Mouse (Mus musculus): ENCODE data around the gene Adgre5. TPM values are rescaled to one million over a fixed set of nuclear protein-coding genes. Genes with fewer than 3 reads are reported as not detected.
A peak's percentile ranks its signal among the peaks of the same experiment; 100 is the strongest.

Gene Adgre5
- polyA plus RNA-seq, 1 experiment from 2014 or later, result 64.0 TPM

- Histone ChIP-seq H3K36me3 (peaks cover 23% of the 10 kb centered on the region), H3K27me3 (no peaks in the 10 kb centered on the region), H3K27ac (no peak overlapping the region), H3K4me1 (peaks cover 17% of the 10 kb centered on the region), H3K4me2 (peak overlapping the region; percentile 80), H3K9ac (0 out of 2 replicates have a peak overlapping the region, but pooled peaks have one; percentile 5), H3K9me3 (no peaks in the 10 kb centered on the region), H3K4me3 (peak overlapping the region; percentile 75)
- ATAC-seq (ENCODE audit: borderline replicate concordance, extremely low read depth, low FRiP score, low TSS enrichment), result no peak
- 45% methylated on average over 2 of the region's 2 CpGs for WGBS
Observed at GRCm38 (mm10) chr8:83716563-83716962, 24.6 kb downstream of the Adgre5 start.

- H3K9ac ChIP-seq, result peak overlapping the region; percentile 81
Observed at GRCm38 (mm10) chr8:83715771-83716170, 25.4 kb downstream of the Adgre5 start.

GRCm38 (mm10) chr8:83715031-83715690, 26.0 kb downstream of the Adgre5 start, which contains the start of gene Ddx39:
TSS of gene Ddx39 (plus strand) at chr8:83715177.
- peak within 1 kb of the TSS; percentile 92 for H3K27ac ChIP-seq
- peak within 1 kb of the TSS; percentile 75 for H3K4me3 ChIP-seq
- no peaks in the 10 kb centered on the region for H3K9me3 ChIP-seq
- ATAC-seq (ENCODE audit: borderline replicate concordance, extremely low read depth, low FRiP score, low TSS enrichment), result peak; percentile 99
- no peaks in the 10 kb centered on the region for H3K27me3 ChIP-seq
- peaks cover 9% of the 10 kb centered on the region for H3K36me3 ChIP-seq
- peak within 1 kb of the TSS; percentile 81 for H3K9ac ChIP-seq
- peak within 1 kb of the TSS; percentile 80 for H3K4me2 ChIP-seq
- under 1% methylated on average over 63 of the region's 63 CpGs for WGBS
- H3K4me1 ChIP-seq, result peaks cover 17% of the 10 kb centered on the region

More at GRCm38 (mm10) chr8:83715771-83716170, 25.4 kb downstream of the Adgre5 start:
- Histone ChIP-seq H3K9me3 (no peaks in the 10 kb centered on the region), H3K4me3 (peak overlapping the region; percentile 75), H3K36me3 (peaks cover 15% of the 10 kb centered on the region), H3K4me2 (peak overlapping the region; percentile 80), H3K4me1 (peaks cover 17% of the 10 kb centered on the region), H3K27me3 (no peaks in the 10 kb centered on the region), H3K27ac (peak overlapping the region; percentile 92)
- no peak for ATAC-seq (ENCODE audit: borderline replicate concordance, extremely low read depth, low FRiP score, low TSS enrichment)
- WGBS, result under 1% methylated on average over 17 of the region's 17 CpGs

- Histone ChIP-seq H3K4me1 (peaks cover 17% of the 10 kb centered on the region), H3K4me3 (peak overlapping the region; percentile 75), H3K27ac (no peak overlapping the region), H3K27me3 (no peaks in the 10 kb centered on the region), H3K9me3 (no peaks in the 10 kb centered on the region), H3K9ac (no peak overlapping the region), H3K36me3 (peaks cover 5% of the 10 kb centered on the region), H3K4me2 (peak overlapping the region; percentile 49)
- 15% methylated on average over 8 of the region's 8 CpGs for WGBS
- ATAC-seq (ENCODE audit: borderline replicate concordance, extremely low read depth, low FRiP score, low TSS enrichment), result no peak
Observed at GRCm38 (mm10) chr8:83714676-83715030, 26.5 kb downstream of the Adgre5 start.

GRCm38 (mm10) chr8:83707554-83707953, 33.6 kb downstream of the Adgre5 start:
- Histone ChIP-seq H3K9ac (no peak overlapping the region), H3K4me1 (no peaks in the 10 kb centered on the region), H3K4me3 (no peak overlapping the region), H3K27me3 (no peaks in the 10 kb centered on the region), H3K9me3 (no peaks in the 10 kb centered on the region), H3K27ac (no peak overlapping the region), H3K4me2 (no peak overlapping the region), H3K36me3 (no peaks in the 10 kb centered on the region)
- no peak for ATAC-seq (ENCODE audit: borderline replicate concordance, extremely low read depth, low FRiP score, low TSS enrichment)
- WGBS, result 63% methylated on average over 8 of the region's 8 CpGs

- H3K36me3 ChIP-seq, result no peaks in the 10 kb centered on the region
- no peak for ATAC-seq (ENCODE audit: borderline replicate concordance, extremely low read depth, low FRiP score, low TSS enrichment)
- no peak overlapping the region for H3K27ac ChIP-seq
- H3K4me2 ChIP-seq, result no peak overlapping the region
- no peaks in the 10 kb centered on the region for H3K4me1 ChIP-seq
- H3K27me3 ChIP-seq, result no peaks in the 10 kb centered on the region
- no peaks in the 10 kb centered on the region for H3K9me3 ChIP-seq
- 50% methylated on average over 5 of the region's 5 CpGs for WGBS
- H3K4me3 ChIP-seq, result no peak overlapping the region
- H3K9ac ChIP-seq, result no peak overlapping the region
Observed at GRCm38 (mm10) chr8:83706411-83706810, 34.7 kb downstream of the Adgre5 start.

- Histone ChIP-seq H3K4me3 (no peak overlapping the region), H3K4me2 (no peak overlapping the region), H3K9ac (no peak overlapping the region), H3K4me1 (peaks cover 13% of the 10 kb centered on the region; the same call in 1 of the 2 replicates), H3K27me3 (no peaks in the 10 kb centered on the region), H3K36me3 (no peaks in the 10 kb centered on the region), H3K27ac (no peak overlapping the region), H3K9me3 (no peaks in the 10 kb centered on the region)
- no peak for ATAC-seq (ENCODE audit: borderline replicate concordance, extremely low read depth, low FRiP score, low TSS enrichment)
- WGBS, result 72% methylated on average over 4 of the region's 4 CpGs
Observed at GRCm38 (mm10) chr8:83703426-83703825, 37.7 kb downstream of the Adgre5 start.

- H3K9ac ChIP-seq, result no peak overlapping the region
- 67% methylated on average over 9 of the region's 9 CpGs for WGBS
- no peak overlapping the region for H3K4me3 ChIP-seq
- H3K36me3 ChIP-seq, result no peaks in the 10 kb centered on the region
- no peaks in the 10 kb centered on the region for H3K9me3 ChIP-seq
- no peak for ATAC-seq (ENCODE audit: borderline replicate concordance, extremely low read depth, low FRiP score, low TSS enrichment)
- no peaks in the 10 kb centered on the region for H3K27me3 ChIP-seq
- no peak overlapping the region for H3K27ac ChIP-seq
- peaks cover 34% of the 10 kb centered on the region for H3K4me1 ChIP-seq
- H3K4me2 ChIP-seq, result no peak overlapping the region
Observed at GRCm38 (mm10) chr8:83700423-83701085, 40.6 kb downstream of the Adgre5 start.

- Histone ChIP-seq H3K4me3 (peak overlapping the region; percentile 85), H3K9me3 (no peaks in the 10 kb centered on the region), H3K36me3 (no peaks in the 10 kb centered on the region), H3K4me1 (peaks cover 40% of the 10 kb centered on the region), H3K9ac (peak overlapping the region; percentile 96), H3K27me3 (no peaks in the 10 kb centered on the region), H3K27ac (peak overlapping the region; percentile 89), H3K4me2 (peak overlapping the region; percentile 94)
- whole genome bisulfite sequencing, result 22% methylated on average over 9 of the region's 9 CpGs
- ATAC-seq (ENCODE audit: borderline replicate concordance, extremely low read depth, low FRiP score, low TSS enrichment), result no peak
Observed at GRCm38 (mm10) chr8:83699566-83699965, 41.6 kb downstream of the Adgre5 start.

- peak within 1 kb of the TSS; percentile 94 for H3K4me2 ChIP-seq
- H3K9ac ChIP-seq, result peak within 1 kb of the TSS; percentile 96
- H3K4me3 ChIP-seq, result peak within 1 kb of the TSS; percentile 85
- H3K27me3 ChIP-seq, result no peaks in the 10 kb centered on the region
- peak within 1 kb of the TSS; percentile 89 for H3K27ac ChIP-seq
- H3K36me3 ChIP-seq, result no peaks in the 10 kb centered on the region
- WGBS, result under 1% methylated on average over 81 of the region's 85 CpGs
- H3K4me1 ChIP-seq, result peaks cover 47% of the 10 kb centered on the region
- no peaks in the 10 kb centered on the region for H3K9me3 ChIP-seq
- ATAC-seq (ENCODE audit: borderline replicate concordance, extremely low read depth, low FRiP score, low TSS enrichment), result peak; percentile 94
Observed at GRCm38 (mm10) chr8:83698661-83699453, 42.3 kb downstream of the Adgre5 start, which contains the start of gene Pkn1. TSS of gene Pkn1 (minus strand) at chr8:83699179.

- Histone ChIP-seq H3K4me3 (peak overlapping the region; percentile 85), H3K9me3 (no peaks in the 10 kb centered on the region), H3K4me2 (peak overlapping the region; percentile 94), H3K36me3 (no peaks in the 10 kb centered on the region), H3K27me3 (no peaks in the 10 kb centered on the region), H3K9ac (peak overlapping the region; percentile 96), H3K4me1 (peaks cover 47% of the 10 kb centered on the region), H3K27ac (peak overlapping the region; percentile 89)
- WGBS, result 3% methylated on average over 15 of the region's 15 CpGs
- ATAC-seq (ENCODE audit: borderline replicate concordance, extremely low read depth, low FRiP score, low TSS enrichment), result peak; percentile 12; the same call in 1 of the 2 replicates
Observed at GRCm38 (mm10) chr8:83698291-83698660, 42.9 kb downstream of the Adgre5 start.

Measured in lung, embryonic 15.5 days (tissue).